In the genomic region with DNA sequence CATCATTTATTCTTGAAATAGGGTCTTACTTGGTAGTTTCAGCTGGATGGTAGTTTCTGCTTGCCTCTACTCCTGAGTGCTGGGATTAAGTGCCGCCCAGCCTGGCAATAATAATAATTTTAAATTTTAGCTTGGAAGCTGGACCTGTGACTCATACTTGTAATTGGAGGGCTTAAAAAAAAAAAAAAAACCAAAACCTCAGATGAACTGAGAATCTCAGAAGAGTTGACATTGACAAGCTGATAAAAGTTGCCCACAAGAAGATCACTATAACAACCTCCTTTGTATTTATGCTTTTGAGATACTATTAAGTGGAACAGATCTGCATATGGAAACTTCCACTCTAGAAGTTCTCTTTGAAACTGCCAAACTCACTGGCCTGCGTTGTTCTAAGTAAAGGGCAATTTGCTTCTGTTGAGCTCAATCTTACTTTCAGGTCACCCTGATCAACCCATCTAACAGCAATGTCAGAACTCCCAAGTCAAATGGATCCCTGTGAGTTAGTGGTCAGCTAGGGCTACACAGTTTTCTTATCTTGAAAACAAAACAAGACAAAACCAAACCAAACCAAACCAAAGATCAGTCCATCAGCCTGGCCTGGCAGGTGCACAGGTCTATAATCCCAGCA, we compare ENCODE assay signal across 14 mouse cellular contexts. TPM values are rescaled to one million over a fixed set of nuclear protein-coding genes. Genes with fewer than 3 reads are reported as not detected.
DNase-seq lines count a peak whose midpoint lies in the region; ATAC-seq and TF ChIP-seq lines count a peak whose summit lies in the region.
"Had no signal": no experiment of that assay in that cellular context is flagged by ENCODE, and none has a peak within 500 bp of the region (broad histone marks: within the 10 kb centered on the region; RNA-seq: fewer than 3 reads in every experiment).

No protein-coding gene starts in this region.

- no peak for DNase-seq in intestine, embryonic 14.5 days (ENCODE audit: low spot score)
- DNase-seq in CD4-positive helper T cell, adult 2 months (ENCODE audit: low read depth, low spot score): peak; percentile 36
- DNase-seq in liver, embryonic 14.5 days (ENCODE audit: low read depth in 3 of 3, low spot score in 3 of 3): no peak
- DNase-seq in urinary bladder, postnatal 14 days (ENCODE audit: low spot score): no peak
- DNase-seq in frontal cortex, postnatal 14 days (ENCODE audit: low spot score in 2 of 2): no peak
- DNase-seq: adrenal gland, postnatal 14 days; cerebellum, adult 9-10 months; gastrocnemius, postnatal 10 days; thymus, postnatal 4 days had no signal

- no peak overlapping the region for H3K9ac ChIP-seq in intestine, embryonic 14.5 days (ENCODE audit: low read length)
- no peak overlapping the region for H3K9ac ChIP-seq in intestine, embryonic 16.5 days (ENCODE audit: low read depth, low read length)
- no peak overlapping the region for H3K9ac ChIP-seq in embryonic facial prominence, embryonic 13.5 days
- H3K9ac ChIP-seq in liver, embryonic 14.5 days (replicated peaks): no peak overlapping the region; the same call in 1 of the 2 replicates
- H3K9ac ChIP-seq: midbrain, embryonic 12.5 days had no signal

- no peaks in the 10 kb centered on the region for H3K36me3 ChIP-seq in intestine, embryonic 14.5 days (ENCODE audit: control insufficient read depth, insufficient read depth, low read length)
- H3K36me3 ChIP-seq in intestine, embryonic 16.5 days (ENCODE audit: control insufficient read depth, insufficient read depth, low read length): no peaks in the 10 kb centered on the region
- no peaks in the 10 kb centered on the region for H3K36me3 ChIP-seq in embryonic facial prominence, embryonic 13.5 days
- no peaks in the 10 kb centered on the region for H3K36me3 ChIP-seq in liver, embryonic 14.5 days (replicated peaks; ENCODE audit: control insufficient read depth, insufficient read depth, low read depth)
- H3K36me3 ChIP-seq: midbrain, embryonic 12.5 days had no signal

- H3K4me3 ChIP-seq in intestine, embryonic 14.5 days (ENCODE audit: low read depth, low read length): peak overlapping the region; percentile 96; the same call in 1 of the 2 replicates
- no peak overlapping the region for H3K4me3 ChIP-seq in intestine, embryonic 16.5 days (ENCODE audit: low read length)
- H3K4me3 ChIP-seq in embryonic facial prominence, embryonic 13.5 days: peak overlapping the region; percentile 95; the same call in 1 of the 2 replicates
- peak overlapping the region in 1 of 2 experiments; percentile 97; a peak in 2 of 4 replicates for H3K4me3 ChIP-seq in liver, embryonic 14.5 days (ENCODE audit: insufficient read depth in 1 of 2, low read depth in 2 of 2, low read length in 2 of 2)

- H3K9me3 ChIP-seq in intestine, embryonic 14.5 days (ENCODE audit: control insufficient read depth, low read length): no peaks in the 10 kb centered on the region
- H3K9me3 ChIP-seq in intestine, embryonic 16.5 days (ENCODE audit: control insufficient read depth, low read length): no peaks in the 10 kb centered on the region
- H3K9me3 ChIP-seq in embryonic facial prominence, embryonic 13.5 days: no peaks in the 10 kb centered on the region
- H3K9me3 ChIP-seq in liver, embryonic 14.5 days (ENCODE audit: control insufficient read depth, low read length): no peaks in the 10 kb centered on the region
- H3K9me3 ChIP-seq: midbrain, embryonic 12.5 days had no signal

- H3K27me3 ChIP-seq in intestine, embryonic 14.5 days (replicated peaks; ENCODE audit: control insufficient read depth, insufficient read depth, low read length): no peaks in the 10 kb centered on the region
- no peaks in the 10 kb centered on the region for H3K27me3 ChIP-seq in intestine, embryonic 16.5 days (replicated peaks; ENCODE audit: control insufficient read depth, insufficient read depth, low read length)
- no peaks in the 10 kb centered on the region for H3K27me3 ChIP-seq in embryonic facial prominence, embryonic 13.5 days
- no peaks in the 10 kb centered on the region for H3K27me3 ChIP-seq in liver, embryonic 14.5 days (ENCODE audit: control insufficient read depth, insufficient read depth, low read length)
- H3K27me3 ChIP-seq: midbrain, embryonic 12.5 days had no signal

- H3K27ac ChIP-seq in intestine, embryonic 14.5 days (ENCODE audit: low read depth): no peak overlapping the region
- H3K27ac ChIP-seq in intestine, embryonic 16.5 days (ENCODE audit: low read length): no peak overlapping the region
- H3K27ac ChIP-seq in embryonic facial prominence, embryonic 13.5 days: no peak overlapping the region
- H3K27ac ChIP-seq in liver, embryonic 14.5 days: no peak overlapping the region; the same call in 1 of the 2 replicates
- H3K27ac ChIP-seq: left cerebral cortex, adult 2 months; midbrain, embryonic 12.5 days had no signal

- no peak for ATAC-seq in intestine, embryonic 14.5 days (replicated peaks; ENCODE audit: low FRiP score, low TSS enrichment, low read depth)
- no peak for ATAC-seq in intestine, embryonic 16.5 days
- ATAC-seq in embryonic facial prominence, embryonic 13.5 days (ENCODE audit: insufficient number of reproducible peaks, insufficient read depth, low FRiP score, low TSS enrichment, low read depth): no peak
- no peak for ATAC-seq in liver, embryonic 14.5 days (ENCODE audit: insufficient read depth)
- ATAC-seq in cerebellum, adult (ENCODE audit: insufficient number of reproducible peaks, low FRiP score, low TSS enrichment): no peak

- TF ChIP-seq CTCF in liver, embryonic 14.5 days (IDR thresholded peaks at IDR 0.05; ENCODE audit: low read depth): no peak

- no peak for TF ChIP-seq EP300 in liver, embryonic 14.5 days (IDR thresholded peaks at IDR 0.05; ENCODE audit: low read depth)

- WGBS in intestine, embryonic 14.5 days: 79% methylated on average over 2 of the region's 2 CpGs
- WGBS in intestine, embryonic 16.5 days: 76% methylated on average over 2 of the region's 2 CpGs
- 83% methylated on average over 2 of the region's 2 CpGs for WGBS in embryonic facial prominence, embryonic 13.5 days
- 74% methylated on average over 2 of the region's 2 CpGs for WGBS in liver, embryonic 14.5 days (ENCODE audit: insufficient replicate concordance)

- peaks cover 6% of the 10 kb centered on the region; the same call in 1 of the 2 replicates for H3K4me1 ChIP-seq in intestine, embryonic 14.5 days (replicated peaks; ENCODE audit: control insufficient read depth, insufficient read depth, low read length)
- H3K4me1 ChIP-seq in intestine, embryonic 16.5 days (ENCODE audit: control insufficient read depth, insufficient read depth, low read length): peaks cover 8% of the 10 kb centered on the region; the same call in 1 of the 2 replicates
- H3K4me1 ChIP-seq in embryonic facial prominence, embryonic 13.5 days: peaks cover 18% of the 10 kb centered on the region
- peaks cover 3 to 14% of the 10 kb centered on the region in 2 experiments for H3K4me1 ChIP-seq in liver, embryonic 14.5 days (replicated peaks; ENCODE audit: control insufficient read depth in 2 of 2, insufficient read depth in 2 of 2, low read length in 1 of 2)

- peak overlapping the region; percentile 63 for H3K4me2 ChIP-seq in intestine, embryonic 14.5 days (ENCODE audit: low read length)
- no peak overlapping the region for H3K4me2 ChIP-seq in intestine, embryonic 16.5 days (ENCODE audit: low read depth, low read length)
- peak overlapping the region; percentile 80; the same call in 1 of the 2 replicates for H3K4me2 ChIP-seq in embryonic facial prominence, embryonic 13.5 days
- H3K4me2 ChIP-seq in liver, embryonic 14.5 days (ENCODE audit: low read depth): peak overlapping the region; percentile 90

RNA-seq across cellular contexts. Expression of a gene that starts 1.6 kb away (rescaled TPM):
- polyA plus RNA-seq in intestine, embryonic 14.5 days (2014; fragmentation: Nextera tagmentation; extraction: Ambion mirVana): 40.2 and 41.8 TPM in 2 replicates
- polyA plus RNA-seq in intestine, embryonic 16.5 days (2015; fragmentation: Nextera tagmentation; extraction: Ambion mirVana): 14.3 and 16.6 TPM in 2 replicates
- 24.5 and 27.2 TPM in 2 replicates for polyA plus RNA-seq in embryonic facial prominence, embryonic 13.5 days (2015; fragmentation: Nextera tagmentation; extraction: Ambion mirVana)
- polyA plus RNA-seq in liver, embryonic 14.5 days (2012; rRNA removed): 7.1 and 8.8 TPM in 2 replicates
- polyA plus RNA-seq in liver, embryonic 14.5 days (2014; fragmentation: Nextera tagmentation; extraction: Ambion mirVana): 8.1 and 9.4 TPM in 2 replicates

RNA-seq across cellular contexts. Expression of a gene that starts 59.3 kb away (rescaled TPM):
- polyA plus RNA-seq in intestine, embryonic 14.5 days (2014; fragmentation: Nextera tagmentation; extraction: Ambion mirVana): 18.6 and 20.1 TPM in 2 replicates
- 15.0 and 15.5 TPM in 2 replicates for polyA plus RNA-seq in intestine, embryonic 16.5 days (2015; fragmentation: Nextera tagmentation; extraction: Ambion mirVana)
- polyA plus RNA-seq in embryonic facial prominence, embryonic 13.5 days (2015; fragmentation: Nextera tagmentation; extraction: Ambion mirVana): 18.0 and 19.8 TPM in 2 replicates
- 6.8 and 8.2 TPM in 2 replicates for polyA plus RNA-seq in liver, embryonic 14.5 days (2012; rRNA removed)
- polyA plus RNA-seq in liver, embryonic 14.5 days (2014; fragmentation: Nextera tagmentation; extraction: Ambion mirVana): 8.6 and 9.3 TPM in 2 replicates
